Mouse (Mus musculus): ENCODE results near the gene Ice2.

Ice2 gene

GRCm38 (mm10) chr9:69404671-69405070, 7.0 kb downstream of the Ice2 start:
- no peak for DNase-seq (ENCODE audit: low spot score in 2 of 2)

DNA sequence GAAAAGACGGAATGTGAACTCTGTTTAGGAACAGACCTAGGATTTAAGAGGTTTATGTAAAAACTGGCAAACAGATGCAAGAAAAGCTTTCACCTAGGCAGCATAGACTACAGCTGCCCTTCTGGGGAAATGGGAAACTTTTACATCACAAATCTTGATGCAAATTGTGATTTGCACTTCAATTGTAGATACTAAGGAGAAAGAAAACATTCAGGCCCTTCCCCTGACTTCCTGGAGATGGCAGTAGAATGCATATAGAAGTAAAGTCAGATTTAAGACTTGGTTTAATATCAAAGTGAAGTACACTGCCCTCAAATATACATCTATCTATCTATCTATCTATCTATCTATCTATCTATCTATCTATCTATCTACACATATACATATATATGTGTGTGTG, 21.8 kb downstream of the Ice2 start:
- DNase-seq (ENCODE audit: low spot score in 2 of 2) = no peak

- no peak for DNase-seq (ENCODE audit: low spot score in 2 of 2)
Measured at GRCm38 (mm10) chr9:69430531-69430930, 32.8 kb downstream of the Ice2 start.

DNA sequence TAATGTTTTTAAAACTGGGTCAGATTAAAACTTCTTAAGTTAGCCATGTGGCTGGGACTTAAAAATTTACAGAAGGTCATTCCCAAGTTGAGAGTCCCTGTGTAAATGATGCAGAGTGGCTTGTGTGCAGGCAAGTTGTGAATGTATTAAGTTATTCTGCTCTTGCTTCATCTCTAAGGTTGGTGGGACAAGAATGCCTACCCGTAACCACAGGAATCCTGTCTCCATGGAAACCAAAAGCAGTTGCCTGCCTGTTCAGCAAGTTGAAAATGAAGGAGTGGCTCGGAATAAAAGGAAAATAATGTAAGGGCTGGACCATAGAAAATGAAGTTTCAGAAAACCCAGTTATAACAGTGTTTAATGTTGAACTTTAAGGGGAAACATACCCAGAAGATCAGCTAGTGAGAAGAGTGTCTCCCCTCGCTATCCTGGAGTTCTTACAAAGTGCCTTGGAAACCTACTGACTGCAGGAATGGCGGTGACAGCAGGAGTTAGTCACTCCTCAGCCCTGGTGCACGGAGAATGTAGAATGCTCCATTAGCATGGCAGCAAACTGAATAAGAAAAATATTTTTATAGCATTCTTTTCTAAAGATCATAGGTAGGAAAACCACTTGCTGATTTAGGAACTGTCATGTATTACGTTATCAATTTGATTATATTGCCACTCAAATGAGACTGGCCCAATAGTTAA, 34.3 kb downstream of the Ice2 start:
- peak in 1 of 2 experiments; percentile 5 for DNase-seq (ENCODE audit: low spot score in 2 of 2)

- DNase-seq (ENCODE audit: low spot score in 2 of 2) = no peak
Measured at GRCm38 (mm10) chr9:69435194-69435593, 37.5 kb downstream of the Ice2 start.

DNA sequence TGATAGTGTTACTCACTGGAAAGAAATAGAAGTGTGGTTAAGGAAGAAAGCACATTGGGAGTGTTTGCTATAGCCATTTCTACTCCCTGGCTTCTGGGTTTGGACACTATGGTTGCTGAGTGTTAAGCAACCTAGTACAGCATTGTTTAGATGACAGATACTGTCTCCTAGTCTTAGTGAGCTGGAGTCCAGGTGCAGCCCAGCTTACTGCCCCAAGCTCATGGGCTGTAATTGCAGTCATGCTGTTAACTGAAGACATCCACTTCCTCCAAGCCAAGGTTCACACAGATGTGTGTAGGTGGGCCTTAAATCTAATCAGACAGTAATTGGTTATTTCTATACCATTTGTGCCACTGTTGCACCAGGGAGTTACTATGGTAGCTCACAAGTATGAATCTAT, 38.0 kb downstream of the Ice2 start:
- no peak for DNase-seq (ENCODE audit: low spot score in 2 of 2)

DNA sequence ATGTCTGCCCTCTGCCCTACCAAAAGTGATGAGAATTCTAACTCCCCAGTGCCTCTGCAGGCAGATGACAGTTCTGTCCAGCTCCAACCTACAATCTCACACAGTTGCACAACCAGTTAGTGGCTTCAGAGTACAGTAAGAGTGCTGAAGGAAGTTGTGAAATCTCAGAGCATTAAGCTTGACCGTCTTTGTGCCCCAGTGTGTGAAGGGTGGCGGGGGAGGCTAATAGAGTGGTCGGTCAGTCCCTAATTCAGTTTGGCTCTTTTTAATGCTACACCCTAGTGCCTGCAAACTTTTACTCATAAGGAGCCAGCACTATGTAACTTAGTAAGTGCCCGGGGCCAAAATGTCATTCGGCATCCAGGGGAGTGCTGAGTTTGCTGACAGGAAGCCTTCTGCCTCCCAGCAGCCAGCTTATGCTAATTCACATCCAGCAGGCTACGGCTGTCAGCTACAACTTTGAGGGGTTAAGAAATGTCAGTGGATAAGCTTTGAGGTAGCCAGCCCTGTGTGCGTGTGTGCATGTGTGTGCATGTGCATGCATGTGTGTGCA, 42.2 kb downstream of the Ice2 start:
- no peak for DNase-seq (ENCODE audit: low spot score in 2 of 2)

GRCm38 (mm10) chr9:69442471-69443038, 44.8 kb downstream of the Ice2 start:
- no peak for DNase-seq (ENCODE audit: low spot score in 2 of 2)

DNA sequence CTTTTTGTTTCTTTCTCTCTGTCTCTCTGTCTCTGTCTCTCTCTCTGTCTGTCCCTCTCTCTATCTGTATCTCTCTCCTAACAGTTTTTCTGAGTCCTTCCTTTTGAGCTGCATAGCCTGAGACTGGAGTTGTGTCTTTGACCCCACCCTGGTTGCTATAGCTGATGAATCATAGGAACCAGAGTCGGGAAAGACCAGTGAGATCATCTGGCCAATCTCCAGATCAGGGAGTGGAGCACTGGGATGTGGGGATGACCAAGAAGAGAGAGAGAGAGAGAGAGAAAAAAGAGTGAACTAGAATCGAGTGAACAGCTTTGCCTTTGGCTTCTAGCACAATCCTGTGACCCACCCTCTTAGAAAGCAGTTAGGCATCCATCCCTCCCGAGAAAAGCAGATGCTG, 45.5 kb downstream of the Ice2 start:
- DNase-seq (ENCODE audit: low spot score in 2 of 2) = no peak

DNA sequence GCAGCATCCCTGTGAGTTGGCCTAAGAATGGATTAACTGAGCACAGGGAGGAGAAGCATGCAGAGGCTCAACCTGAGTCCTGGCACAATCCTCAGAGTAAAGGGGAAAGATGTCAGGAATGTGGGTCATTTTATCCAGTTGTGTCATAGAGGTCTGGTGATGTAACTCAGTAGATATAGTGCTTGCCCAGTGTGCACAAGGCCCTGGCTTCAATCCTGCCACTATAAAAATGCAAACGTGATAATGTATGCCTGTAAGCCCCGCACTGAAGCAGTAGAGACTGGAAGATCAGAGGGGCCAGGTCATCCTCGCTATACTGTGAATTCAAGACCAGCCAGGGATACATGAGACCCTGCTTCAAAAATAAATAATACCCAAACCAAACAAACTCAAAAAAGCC, 51.1 kb downstream of the Ice2 start:
- DNase-seq (ENCODE audit: low spot score in 2 of 2) = no peak

DNA sequence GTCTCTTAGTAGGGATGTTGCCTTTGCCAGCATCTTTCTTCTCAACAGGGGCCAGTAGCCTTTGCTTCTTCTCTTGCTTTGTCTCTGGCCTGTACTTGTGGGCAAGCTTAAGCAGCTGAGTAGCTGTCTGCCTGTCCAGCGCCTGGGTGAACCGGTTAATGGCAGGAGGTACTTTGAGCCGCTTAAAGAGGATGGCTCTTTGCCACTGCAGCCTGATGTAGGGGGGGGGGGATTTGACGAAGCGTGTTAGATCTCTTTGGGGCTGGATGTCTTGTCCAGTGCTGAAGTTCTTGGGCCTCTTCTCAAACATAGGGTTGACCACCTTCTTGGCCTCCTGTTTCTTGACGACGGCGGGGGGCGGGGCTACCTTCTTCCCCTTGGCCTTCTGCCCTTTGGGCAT, 52.9 kb downstream of the Ice2 start:
- DNase-seq (ENCODE audit: low spot score in 2 of 2) = no peak

GRCm38 (mm10) chr9:69451886-69452810, 54.4 kb downstream of the Ice2 start:
- no peak for DNase-seq (ENCODE audit: low spot score in 2 of 2)

DNA sequence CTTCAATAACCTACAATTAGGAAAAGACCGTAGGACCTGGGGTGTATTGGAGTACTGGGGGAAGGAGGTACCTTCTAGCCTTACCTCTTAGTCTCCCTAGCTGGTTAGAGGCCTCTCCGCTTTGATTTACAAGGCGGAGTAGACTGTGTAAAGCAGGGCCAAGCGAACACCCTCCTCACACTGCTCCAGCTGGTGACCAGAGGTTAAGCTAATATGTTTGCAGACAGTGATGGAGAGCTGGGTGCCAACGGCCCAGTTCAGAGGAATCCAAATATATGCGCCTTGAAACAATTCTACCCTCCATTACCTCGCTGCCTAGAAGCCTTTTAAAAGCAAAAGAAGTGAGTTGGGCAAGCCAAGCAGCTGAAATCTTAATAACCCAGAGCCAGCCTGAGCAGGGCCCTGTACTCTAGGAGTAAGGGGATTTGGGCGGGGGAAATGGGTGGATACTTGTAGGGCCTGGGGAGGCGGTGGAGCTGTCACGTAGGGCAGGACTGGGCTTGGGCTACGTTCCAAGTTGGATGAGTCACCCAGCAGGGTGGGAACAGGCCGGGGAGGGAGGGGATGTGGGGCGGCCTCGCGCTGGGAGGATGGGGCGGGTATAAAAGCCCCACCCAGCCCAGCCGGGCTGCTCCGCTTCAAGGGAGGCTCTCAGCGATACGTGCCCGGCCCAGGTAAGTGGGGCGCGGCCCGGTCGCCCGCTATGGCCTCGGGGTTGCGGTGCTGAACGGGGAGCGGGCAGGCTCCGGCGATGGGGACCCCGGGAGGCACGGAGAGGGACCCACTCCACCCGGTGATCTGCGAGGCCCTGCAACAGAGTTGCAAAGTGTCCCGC, 55.6 kb downstream of the Ice2 start, which contains the start of gene Anxa2:
Gene Anxa2, plus strand, starts transcription at position 555 of the 835 bp plus-strand sequence.
- DNase-seq (ENCODE audit: low spot score in 2 of 2) = peak in 1 of 2 experiments; percentile 14

DNA sequence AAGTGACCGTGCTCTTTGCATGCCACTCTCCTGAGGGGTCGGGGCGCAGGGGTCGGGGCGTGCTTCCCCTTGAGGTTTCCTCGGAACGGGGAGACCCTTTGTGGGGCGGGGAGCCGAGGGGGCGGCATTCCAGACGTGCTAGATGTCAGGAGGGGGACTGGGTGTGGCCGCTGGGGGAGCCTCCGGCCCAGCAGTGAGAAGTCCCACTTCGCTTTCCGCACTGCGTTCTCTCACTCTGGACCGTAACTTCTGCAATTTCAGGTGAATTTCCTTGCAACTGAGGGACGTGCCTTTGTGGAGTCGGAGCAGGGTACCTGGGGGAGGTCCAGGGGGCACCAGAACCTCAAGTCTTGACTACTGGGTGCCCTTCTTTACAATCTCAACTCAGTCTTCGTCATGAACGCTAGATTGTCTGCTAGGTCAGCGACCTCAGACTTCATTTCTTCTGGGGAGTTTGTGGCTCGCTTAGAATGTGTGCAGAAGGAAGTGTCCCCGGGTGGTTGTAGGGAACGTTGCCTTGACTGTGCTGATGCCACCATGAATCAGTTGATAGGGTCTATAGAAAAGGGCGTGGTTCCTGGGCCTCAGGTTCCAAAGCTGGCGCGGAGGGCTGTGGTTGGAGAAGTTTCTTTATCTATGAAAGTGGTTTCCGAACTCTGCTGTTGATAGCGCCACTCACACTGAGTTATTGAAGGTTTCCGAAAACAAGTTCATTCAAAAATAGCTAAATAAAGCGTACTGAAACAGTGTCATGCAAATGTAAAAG, 56.4 kb downstream of the Ice2 start:
- DNase-seq (ENCODE audit: low spot score in 2 of 2) = no peak

- DNase-seq (ENCODE audit: low spot score in 2 of 2) = no peak
Measured at GRCm38 (mm10) chr9:69454691-69455090, 57.0 kb downstream of the Ice2 start.

DNA sequence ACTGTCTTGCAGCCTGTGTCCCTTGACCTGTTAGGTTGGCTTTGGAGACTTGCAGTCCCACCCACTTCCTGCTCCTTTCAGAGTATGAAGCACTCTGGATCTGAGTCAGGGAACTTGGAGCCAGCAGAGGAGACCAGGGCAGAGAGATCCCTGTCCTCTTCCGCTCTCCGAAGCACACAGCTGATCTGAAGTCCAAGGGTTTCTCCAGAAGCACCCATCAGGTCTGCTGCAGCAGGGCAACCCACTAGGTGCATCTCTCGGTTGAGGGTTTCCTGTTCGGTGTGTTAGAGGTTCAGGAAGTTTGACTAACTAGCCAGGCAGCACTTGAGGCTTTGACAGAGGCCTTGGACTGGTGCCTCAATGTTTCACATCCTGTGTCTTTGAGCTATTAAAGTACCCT, 57.7 kb downstream of the Ice2 start:
- DNase-seq (ENCODE audit: low spot score in 2 of 2) = no peak

DNA sequence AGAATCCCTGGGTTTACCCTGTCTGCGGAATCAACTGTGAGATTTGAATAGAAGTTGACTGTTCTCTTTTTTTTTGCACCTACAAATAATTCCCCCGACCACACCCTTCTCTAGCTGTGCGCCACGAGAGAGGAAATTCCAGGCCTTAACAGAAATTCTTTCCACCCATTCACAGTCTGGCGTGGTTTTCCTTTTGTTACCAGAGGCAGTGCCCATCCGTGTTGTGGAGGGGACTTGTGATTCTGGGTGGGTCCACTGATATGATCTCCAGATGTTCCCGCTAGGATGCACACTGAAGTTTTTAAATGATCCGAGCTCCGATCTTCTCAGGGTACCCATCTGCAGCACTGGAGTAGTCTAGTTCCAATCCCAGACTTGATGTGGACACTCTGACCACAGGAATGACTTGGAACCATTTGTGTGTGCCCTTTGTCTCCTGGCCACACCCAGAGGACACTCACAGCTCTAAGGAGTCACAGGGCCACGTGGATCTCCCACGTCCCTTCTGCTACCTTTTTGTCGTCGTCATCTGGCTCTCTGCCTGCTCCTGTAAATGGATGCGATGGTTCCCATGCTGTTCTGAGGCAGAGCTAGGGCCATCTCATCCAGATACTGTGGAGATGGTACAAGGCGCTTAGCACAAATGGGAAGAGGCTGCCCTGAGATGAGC, 58.8 kb downstream of the Ice2 start:
- DNase-seq (ENCODE audit: low spot score in 2 of 2) = no peak

DNA sequence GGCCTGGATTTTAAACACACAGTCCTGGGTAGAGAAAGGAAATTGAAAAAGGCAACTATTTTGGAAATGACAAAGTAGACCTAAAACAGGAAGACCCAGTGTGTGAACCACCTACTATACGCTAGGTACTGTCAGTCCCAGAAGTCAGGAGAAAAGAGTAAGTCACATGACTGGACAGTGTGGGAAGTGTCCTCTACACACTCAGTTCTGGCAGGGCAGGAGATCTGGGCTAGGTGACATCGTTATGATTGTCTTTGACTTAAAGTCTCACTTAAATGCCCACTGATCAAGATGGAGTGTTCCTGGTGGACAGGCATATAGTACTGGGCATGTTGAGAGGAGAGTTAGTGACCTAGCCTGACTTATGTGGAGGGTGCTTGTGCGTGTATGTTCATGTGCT, 59.4 kb downstream of the Ice2 start:
- no peak for DNase-seq (ENCODE audit: low spot score in 2 of 2)

DNA sequence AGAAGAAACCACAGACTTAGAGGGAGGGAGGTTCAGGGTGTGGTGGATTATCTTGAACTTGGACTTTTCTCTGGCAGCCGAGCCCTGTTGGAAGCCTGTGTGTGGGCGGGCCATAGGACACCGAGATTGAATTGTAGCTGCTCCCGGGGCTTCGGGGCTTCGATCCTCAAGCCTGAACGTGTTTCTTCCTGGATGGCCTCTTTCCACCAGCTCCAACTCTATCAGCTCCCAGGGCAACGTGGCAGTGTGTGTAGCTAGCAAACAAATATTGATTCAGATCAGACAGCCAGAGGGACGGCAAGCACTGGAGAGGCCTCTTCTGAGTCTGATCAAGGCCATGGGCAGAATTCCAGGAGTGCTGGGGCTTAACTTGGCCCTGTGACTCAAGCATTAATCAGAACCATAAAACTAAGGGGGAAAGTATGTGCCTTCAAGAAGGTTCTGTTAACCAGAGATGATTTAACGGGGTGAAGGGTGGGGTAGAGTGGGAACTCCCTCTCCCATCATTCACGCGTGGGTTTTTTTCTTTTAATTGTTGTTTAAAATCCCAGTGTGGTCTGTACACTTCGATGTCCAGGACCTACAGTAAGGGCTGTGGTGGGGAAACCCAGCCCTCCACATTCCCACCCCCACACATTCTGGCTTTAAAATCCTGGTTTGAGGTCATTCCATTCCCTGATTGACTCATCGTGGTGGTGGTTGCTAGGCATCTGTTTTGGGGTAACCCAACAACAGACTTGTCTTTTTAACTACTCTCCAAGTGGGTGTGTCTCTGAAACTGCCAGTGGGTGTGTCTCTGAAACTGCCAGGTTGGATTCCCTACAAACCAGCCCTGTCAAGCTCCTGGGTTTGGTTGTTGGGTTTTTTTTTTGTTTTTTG, 60.3 kb downstream of the Ice2 start:
- no peak for DNase-seq (ENCODE audit: low spot score in 2 of 2)
